In genomic region chr11:78609657-78610056, GRCm38 (mm10) we compare ENCODE assay signal across 26 mouse cellular contexts.
"Had no signal": no experiment of that assay in that cellular context is flagged by ENCODE, and none has a peak within 500 bp of the region (broad histone marks: within the 10 kb centered on the region; RNA-seq: fewer than 3 reads in every experiment).

No protein-coding gene starts in this region.

- H3K4me1 ChIP-seq: hindbrain, embryonic 10.5 days; hindbrain, embryonic 12.5 days; intestine, embryonic 15.5 days; limb, embryonic 10.5 days; limb, embryonic 12.5 days; liver, embryonic 13.5 days; liver, embryonic 15.5 days had no signal

- H3K9me3 ChIP-seq: hindbrain, embryonic 10.5 days; hindbrain, embryonic 12.5 days; intestine, embryonic 15.5 days; limb, embryonic 10.5 days; limb, embryonic 12.5 days; liver, embryonic 13.5 days; liver, embryonic 15.5 days had no signal

- H3K4me3 ChIP-seq: gastrocnemius, adult 2 months; hindbrain, embryonic 10.5 days; hindbrain, embryonic 12.5 days; intestine, embryonic 15.5 days; layer of hippocampus, adult 2 months; left cerebral cortex, adult 2 months; limb, embryonic 10.5 days; limb, embryonic 12.5 days; liver, embryonic 13.5 days; liver, embryonic 15.5 days had no signal

- H3K4me2 ChIP-seq: hindbrain, embryonic 12.5 days; hindbrain, embryonic 14.5 days; intestine, embryonic 15.5 days; limb, embryonic 12.5 days; liver, embryonic 11.5 days; liver, embryonic 13.5 days; liver, embryonic 15.5 days had no signal

- DNase-seq: gastrocnemius, adult 2 months; gastrocnemius, postnatal 10 days; gastrocnemius, postnatal 25 days; heart, postnatal 4 days; kidney, adult 18-20 months; kidney, adult 8-10 months; kidney, postnatal 10 days; kidney, postnatal 25 days; kidney, postnatal 4 days; liver; liver, embryonic 13.5 days; liver, postnatal 0 days had no signal

- H3K36me3 ChIP-seq: hindbrain, embryonic 12.5 days; intestine, embryonic 15.5 days; liver, embryonic 13.5 days; liver, embryonic 15.5 days had no signal

- H3K27ac ChIP-seq: gastrocnemius, adult 2 months; hindbrain, embryonic 10.5 days; hindbrain, embryonic 12.5 days; hindbrain, embryonic 14.5 days; intestine, embryonic 15.5 days; layer of hippocampus, adult 2 months; left cerebral cortex, adult 2 months; limb, embryonic 10.5 days; limb, embryonic 12.5 days; liver, embryonic 13.5 days; liver, embryonic 15.5 days had no signal

- ATAC-seq: forebrain, embryonic 16.5 days; hindbrain, embryonic 16.5 days; inflammation-experienced regulatory T-cells, adult 6 months; intestine, embryonic 15.5 days; intestine, postnatal 0 days; liver, postnatal 0 days had no signal

- H3K27me3 ChIP-seq: hindbrain, embryonic 12.5 days; intestine, embryonic 15.5 days; limb, embryonic 12.5 days; liver, embryonic 13.5 days; liver, embryonic 15.5 days had no signal

- H3K9ac ChIP-seq: hindbrain, embryonic 12.5 days; hindbrain, embryonic 14.5 days; intestine, embryonic 15.5 days; limb, embryonic 12.5 days; liver, embryonic 13.5 days; liver, embryonic 15.5 days; liver, postnatal 0 days had no signal
